Mouse (Mus musculus): ENCODE results near the gene Fzr1. TPM values are rescaled to one million over a fixed set of nuclear protein-coding genes. Genes with fewer than 3 reads are reported as not detected.

The Fzr1 gene
- polyA plus RNA-seq, 1 experiment from 2014 or later: 92.1 TPM

GRCm38 (mm10) chr10:81388505-81389055 lies 10.3 kb upstream of the Fzr1 start, which contains the start of gene Gm48552:
Gene Gm48552 (plus strand): TSS chr10:81389005.
- Histone ChIP-seq H3K4me3 (ENCODE audit: low read depth, low read length) (no peak within 1 kb of the TSS), H3K36me3 (replicated peaks; ENCODE audit: control insufficient read depth, insufficient read depth, low read depth, low read length) (peaks cover 7% of the 10 kb centered on the region), H3K4me2 (ENCODE audit: low read depth, low read length) (no peak within 1 kb of the TSS), H3K27me3 (ENCODE audit: control insufficient read depth, insufficient read depth, low read length) (no peaks in the 10 kb centered on the region), H3K4me1 (ENCODE audit: control insufficient read depth, insufficient read depth, low read length) (no peaks in the 10 kb centered on the region; the same call in 1 of the 2 replicates), H3K9me3 (replicated peaks; ENCODE audit: control insufficient read depth, low read length) (no peaks in the 10 kb centered on the region), H3K27ac (replicated peaks; ENCODE audit: low read depth, low read length) (no peak within 1 kb of the TSS), H3K9ac (replicated peaks; ENCODE audit: low read length) (no peak within 1 kb of the TSS)
- DNase-seq (ENCODE audit: low spot score) (no peak), ATAC-seq (replicated peaks; ENCODE audit: insufficient number of reproducible peaks, low FRiP score, low TSS enrichment, low read depth) (no peak)
- WGBS: 91% methylated on average over 5 of the region's 5 CpGs

DNA sequence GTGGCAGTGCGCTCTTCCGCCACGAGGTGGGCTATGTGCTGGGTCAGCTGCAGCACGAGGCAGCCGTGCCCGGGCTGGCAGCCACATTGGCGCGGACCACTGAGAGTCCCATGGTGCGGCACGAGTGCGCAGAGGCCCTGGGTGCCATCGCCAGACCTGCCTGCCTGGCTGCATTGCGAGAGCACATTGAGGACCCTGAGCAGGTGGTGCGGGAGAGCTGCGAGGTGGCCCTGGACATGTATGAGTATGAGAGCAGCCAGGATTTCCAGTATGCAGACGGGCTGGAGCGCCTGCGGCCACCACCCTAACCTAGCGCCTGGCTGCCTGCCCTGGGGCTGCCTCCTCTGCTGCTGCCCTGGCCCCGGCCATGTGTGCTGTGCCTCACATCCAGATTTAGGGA lies 9.4 kb upstream of the Fzr1 start:
- no peak for DNase-seq (ENCODE audit: low spot score)
- Histone ChIP-seq H3K4me2 (ENCODE audit: low read depth, low read length) (no peak overlapping the region), H3K9me3 (replicated peaks; ENCODE audit: control insufficient read depth, low read length) (no peaks in the 10 kb centered on the region), H3K4me1 (ENCODE audit: control insufficient read depth, insufficient read depth, low read length) (no peaks in the 10 kb centered on the region), H3K36me3 (replicated peaks; ENCODE audit: control insufficient read depth, insufficient read depth, low read depth, low read length) (peaks cover 7% of the 10 kb centered on the region), H3K27ac (replicated peaks; ENCODE audit: low read depth, low read length) (no peak overlapping the region), H3K4me3 (ENCODE audit: low read depth, low read length) (no peak overlapping the region), H3K27me3 (ENCODE audit: control insufficient read depth, insufficient read depth, low read length) (no peaks in the 10 kb centered on the region), H3K9ac (replicated peaks; ENCODE audit: low read length) (no peak overlapping the region)
- 91% methylated on average over 20 of the region's 20 CpGs for WGBS
- ATAC-seq (replicated peaks; ENCODE audit: insufficient number of reproducible peaks, low FRiP score, low TSS enrichment, low read depth): no peak

DNA sequence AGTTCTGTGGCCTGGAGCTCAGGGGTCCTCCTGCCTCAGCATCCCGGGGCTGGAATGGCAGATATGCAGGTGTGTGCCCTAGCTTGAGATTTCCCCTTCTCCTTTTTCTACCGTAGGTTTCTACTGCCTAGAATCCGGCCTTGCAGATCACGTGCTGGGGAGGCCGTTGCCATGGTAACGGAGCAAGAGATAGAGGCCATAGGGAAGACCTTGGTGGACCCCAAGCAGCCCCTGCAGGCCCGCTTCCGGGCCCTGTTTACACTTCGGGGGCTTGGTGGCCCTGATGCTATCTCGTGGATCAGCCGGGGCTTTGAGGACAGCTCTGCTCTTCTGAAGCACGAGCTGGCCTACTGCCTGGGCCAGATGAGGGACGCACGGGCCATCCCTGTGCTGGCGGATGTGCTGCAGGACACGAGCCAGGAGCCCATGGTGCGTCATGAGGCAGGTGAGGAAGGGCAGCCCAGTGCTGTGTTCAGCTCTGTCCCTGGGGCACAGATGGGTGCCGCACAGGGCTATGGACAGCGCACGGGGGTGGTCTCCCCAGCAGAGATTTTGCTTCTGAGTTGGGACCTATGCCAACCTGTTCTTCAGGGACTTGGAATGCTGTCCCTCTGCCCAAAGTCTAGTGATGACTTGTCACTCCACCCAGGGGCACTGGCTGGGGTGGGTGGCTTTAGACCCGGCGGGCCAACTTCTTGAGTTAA lies 7.4 kb upstream of the Fzr1 start:
- H3K4me1 ChIP-seq (ENCODE audit: control insufficient read depth, insufficient read depth, low read length): no peaks in the 10 kb centered on the region
- H3K4me3 ChIP-seq (ENCODE audit: low read depth, low read length): no peak overlapping the region
- 87% methylated on average over 22 of the region's 22 CpGs for WGBS
- DNase-seq (ENCODE audit: low spot score): no peak
- H3K27me3 ChIP-seq (ENCODE audit: control insufficient read depth, insufficient read depth, low read length): no peaks in the 10 kb centered on the region
- no peak for ATAC-seq (replicated peaks; ENCODE audit: insufficient number of reproducible peaks, low FRiP score, low TSS enrichment, low read depth)
- H3K4me2 ChIP-seq (ENCODE audit: low read depth, low read length): no peak overlapping the region; the same call in 1 of the 2 replicates
- no peak overlapping the region for H3K9ac ChIP-seq (replicated peaks; ENCODE audit: low read length)
- no peaks in the 10 kb centered on the region for H3K9me3 ChIP-seq (replicated peaks; ENCODE audit: control insufficient read depth, low read length)
- H3K36me3 ChIP-seq (replicated peaks; ENCODE audit: control insufficient read depth, insufficient read depth, low read depth, low read length): peaks cover 7% of the 10 kb centered on the region
- H3K27ac ChIP-seq (replicated peaks; ENCODE audit: low read depth, low read length): no peak overlapping the region

DNA sequence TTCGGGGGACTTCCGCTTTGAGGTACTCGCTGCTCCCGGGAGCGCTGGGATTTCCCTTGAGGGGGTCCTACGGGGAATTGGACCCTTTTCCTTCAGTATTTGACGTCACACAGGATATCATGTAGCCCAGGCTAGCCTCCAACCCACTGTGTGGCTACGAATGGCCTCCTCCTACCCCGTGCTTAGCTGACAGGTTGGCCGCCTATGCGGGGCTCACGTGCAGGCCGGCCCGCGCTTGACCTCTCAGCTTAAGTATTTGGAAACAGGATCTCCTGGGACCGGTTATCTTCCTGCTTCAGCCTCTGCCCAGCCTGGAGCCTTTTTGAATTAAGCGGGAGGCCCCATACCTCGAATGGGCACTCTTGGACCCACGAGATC lies 6.3 kb upstream of the Fzr1 start:
- peak overlapping the region; percentile 82 for H3K4me2 ChIP-seq (ENCODE audit: low read depth, low read length)
- peak overlapping the region; percentile 94 for H3K4me3 ChIP-seq (ENCODE audit: low read depth, low read length)
- peaks cover 7% of the 10 kb centered on the region for H3K36me3 ChIP-seq (replicated peaks; ENCODE audit: control insufficient read depth, insufficient read depth, low read depth, low read length)
- H3K27me3 ChIP-seq (ENCODE audit: control insufficient read depth, insufficient read depth, low read length): no peaks in the 10 kb centered on the region
- H3K9ac ChIP-seq (replicated peaks; ENCODE audit: low read length): peak overlapping the region; percentile 82
- no peaks in the 10 kb centered on the region for H3K9me3 ChIP-seq (replicated peaks; ENCODE audit: control insufficient read depth, low read length)
- DNase-seq (ENCODE audit: low spot score): no peak
- peak; percentile 30; the same call in 1 of the 2 replicates for ATAC-seq (replicated peaks; ENCODE audit: insufficient number of reproducible peaks, low FRiP score, low TSS enrichment, low read depth)
- H3K27ac ChIP-seq (replicated peaks; ENCODE audit: low read depth, low read length): peak overlapping the region; percentile 44
- 1% methylated on average over 19 of the region's 19 CpGs for WGBS
- no peaks in the 10 kb centered on the region for H3K4me1 ChIP-seq (ENCODE audit: control insufficient read depth, insufficient read depth, low read length)

DNA sequence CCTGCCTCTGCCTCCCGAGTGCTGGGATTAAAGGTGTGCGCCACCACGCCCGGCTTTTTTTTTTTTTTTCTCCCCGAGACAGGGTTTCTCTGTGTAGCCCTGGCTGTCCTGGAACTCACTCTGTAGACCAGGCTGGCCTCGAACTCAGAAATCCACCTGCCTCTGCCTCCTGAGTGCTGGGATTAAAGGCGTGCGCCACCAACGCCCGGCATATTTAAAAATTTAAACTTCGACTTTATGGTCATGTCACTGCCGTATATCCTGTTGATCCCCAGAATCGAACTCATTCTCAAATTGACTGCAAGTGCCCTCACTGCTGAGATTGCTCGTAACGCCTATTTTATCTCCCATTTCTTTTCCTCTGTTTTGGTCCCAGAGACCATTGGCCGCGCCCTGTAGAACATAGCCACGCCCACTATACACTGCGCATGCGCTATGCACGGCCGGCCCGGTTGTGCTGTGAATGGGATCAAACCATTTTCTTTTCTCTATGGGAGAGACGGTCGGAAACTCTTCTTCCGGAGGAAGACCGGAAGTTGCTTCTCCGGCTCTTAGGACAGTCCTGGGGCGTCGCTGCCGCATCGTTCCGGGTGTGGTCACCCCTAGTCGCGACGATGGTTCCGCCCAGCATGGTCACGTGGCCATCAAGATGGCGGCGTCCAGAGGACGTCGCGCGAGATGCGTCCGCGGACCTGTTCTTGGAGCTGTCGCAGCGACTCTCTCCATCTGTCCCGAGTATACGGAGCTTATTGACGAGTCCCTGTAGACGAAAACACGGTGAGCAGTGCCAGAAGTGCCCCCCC lies 5.7 kb upstream of the Fzr1 start, which contains the start of the genes Dohh and Gm48551:
Gene Dohh, plus strand, starts transcription at position 627 of the 803 bp plus-strand sequence.
Gene Gm48551, plus strand, starts transcription at position 665 of the 803 bp plus-strand sequence.
- Histone ChIP-seq H3K27me3 (ENCODE audit: control insufficient read depth, insufficient read depth, low read length) (no peaks in the 10 kb centered on the region), H3K4me2 (ENCODE audit: low read depth, low read length) (peak within 1 kb of the TSS; percentile 82), H3K36me3 (replicated peaks; ENCODE audit: control insufficient read depth, insufficient read depth, low read depth, low read length) (peaks cover 7% of the 10 kb centered on the region), H3K4me1 (ENCODE audit: control insufficient read depth, insufficient read depth, low read length) (no peaks in the 10 kb centered on the region), H3K27ac (replicated peaks; ENCODE audit: low read depth, low read length) (peak within 1 kb of the TSS; percentile 44), H3K4me3 (ENCODE audit: low read depth, low read length) (peak within 1 kb of the TSS; percentile 94), H3K9ac (replicated peaks; ENCODE audit: low read length) (peak within 1 kb of the TSS; percentile 82), H3K9me3 (replicated peaks; ENCODE audit: control insufficient read depth, low read length) (no peaks in the 10 kb centered on the region)
- ATAC-seq (replicated peaks; ENCODE audit: insufficient number of reproducible peaks, low FRiP score, low TSS enrichment, low read depth): peak; percentile 91
- peak; percentile 98 for DNase-seq (ENCODE audit: low spot score)
- 4% methylated on average over 50 of the region's 54 CpGs for WGBS

GRCm38 (mm10) chr10:81382039-81382438 lies 3.7 kb upstream of the Fzr1 start:
- Histone ChIP-seq H3K36me3 (replicated peaks; ENCODE audit: control insufficient read depth, insufficient read depth, low read depth, low read length) (no peaks in the 10 kb centered on the region), H3K4me2 (ENCODE audit: low read depth, low read length) (no peak overlapping the region), H3K27me3 (ENCODE audit: control insufficient read depth, insufficient read depth, low read length) (no peaks in the 10 kb centered on the region), H3K9me3 (replicated peaks; ENCODE audit: control insufficient read depth, low read length) (no peaks in the 10 kb centered on the region), H3K9ac (replicated peaks; ENCODE audit: low read length) (no peak overlapping the region), H3K27ac (replicated peaks; ENCODE audit: low read depth, low read length) (0 out of 2 replicates have a peak overlapping the region, but pooled peaks have one; percentile 9), H3K4me3 (ENCODE audit: low read depth, low read length) (no peak overlapping the region), H3K4me1 (ENCODE audit: control insufficient read depth, insufficient read depth, low read length) (peaks cover 4% of the 10 kb centered on the region; the same call in 1 of the 2 replicates)
- DNase-seq (ENCODE audit: low spot score) (no peak), ATAC-seq (replicated peaks; ENCODE audit: insufficient number of reproducible peaks, low FRiP score, low TSS enrichment, low read depth) (no peak)
- WGBS: 76% methylated on average over 5 of the region's 5 CpGs

DNA sequence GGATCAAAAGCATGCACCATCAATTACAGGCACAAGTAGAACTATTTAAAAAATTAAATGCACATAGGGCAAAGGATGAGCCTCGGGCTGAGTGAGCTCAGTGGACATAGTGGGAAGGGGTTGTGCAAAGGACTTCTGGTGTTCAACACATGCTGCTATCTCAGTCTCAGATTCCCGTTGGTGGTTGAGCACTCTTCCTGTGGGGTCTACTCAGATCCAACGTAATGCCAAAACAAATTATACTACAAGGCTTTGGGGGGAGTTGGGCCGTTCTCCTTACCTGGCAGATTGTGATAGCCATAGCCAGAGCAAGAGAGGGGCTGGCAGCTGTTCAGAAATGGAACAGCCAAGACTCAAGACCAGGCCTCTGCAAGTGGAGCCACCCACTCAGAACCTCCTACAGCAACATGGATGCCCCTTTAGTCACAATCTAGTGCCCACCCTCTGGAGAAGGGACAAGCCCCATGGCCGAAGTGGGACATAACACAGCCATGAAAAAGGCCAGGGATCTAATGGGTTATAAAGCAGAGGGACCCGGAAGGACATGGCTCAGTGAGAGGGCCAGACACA lies 1.6 kb upstream of the Fzr1 start:
- ATAC-seq (replicated peaks; ENCODE audit: insufficient number of reproducible peaks, low FRiP score, low TSS enrichment, low read depth) (no peak), DNase-seq (ENCODE audit: low spot score) (no peak)
- Histone ChIP-seq H3K9me3 (replicated peaks; ENCODE audit: control insufficient read depth, low read length) (no peaks in the 10 kb centered on the region), H3K27me3 (ENCODE audit: control insufficient read depth, insufficient read depth, low read length) (no peaks in the 10 kb centered on the region), H3K4me2 (ENCODE audit: low read depth, low read length) (no peak overlapping the region), H3K4me3 (ENCODE audit: low read depth, low read length) (no peak overlapping the region), H3K4me1 (ENCODE audit: control insufficient read depth, insufficient read depth, low read length) (peaks cover 8% of the 10 kb centered on the region), H3K36me3 (replicated peaks; ENCODE audit: control insufficient read depth, insufficient read depth, low read depth, low read length) (no peaks in the 10 kb centered on the region; the same call in 1 of the 2 replicates), H3K27ac (replicated peaks; ENCODE audit: low read depth, low read length) (no peak overlapping the region), H3K9ac (replicated peaks; ENCODE audit: low read length) (no peak overlapping the region)
- 81% methylated on average over 6 of the region's 6 CpGs for WGBS

Data from embryonic facial prominence, embryonic 11.5 days (tissue).